Mouse (Mus musculus) layer of hippocampus, adult 18-20 months (tissue): ENCODE measurements around the gene Asb17. TPM values are rescaled to one million over a fixed set of nuclear protein-coding genes. Genes with fewer than 3 reads are reported as not detected.
"Not testable (repeated sequence)": the region's sequence is repeated elsewhere in the genome, so short reads cannot be mapped to it uniquely, and the experiment has no call there.

Experiments used
- DNase-seq, 2 experiments: peaks; one replicate each; pipeline ENCODE4 v3.0.0; 2022; ENCODE audit warnings: low spot score in 2 of 2
- long read RNA-seq: library from polyadenylated mRNA; stranded (forward); transcript quantifications from one replicate; pipeline ENCODE4 v2.0.0, GENCODE M21; 2021
- total RNA-seq, 2 experiments: library from RNA; stranded (reverse); gene quantifications; 2 replicates each; pipeline ENCODE4 v1.2.3; 2021

Asb17 gene
- total RNA-seq, result not detected
- long read RNA-seq, result 0 reads

DNA sequence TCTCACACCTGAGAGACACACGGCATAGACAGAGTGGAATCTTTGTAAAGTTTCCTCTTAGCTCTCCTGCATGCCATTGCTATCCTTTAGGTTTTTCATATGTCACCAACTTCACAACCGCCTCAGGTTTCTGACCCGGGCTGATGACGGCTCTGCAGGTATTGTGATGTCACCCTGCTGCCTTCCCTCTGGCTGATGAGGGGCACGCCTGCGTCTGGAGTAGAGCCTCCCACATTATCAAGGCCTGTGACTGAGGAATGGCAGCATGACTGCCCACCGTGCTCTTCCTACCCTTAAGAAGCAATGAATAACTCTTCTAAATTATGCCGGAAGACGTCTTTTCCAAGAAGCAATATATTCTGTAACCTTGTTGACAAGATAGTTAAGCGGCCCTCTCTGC is at the start of gene Asb17:
TSS of gene Asb17 (plus strand) at position 180 of the 400 bp plus-strand sequence.
- DNase-seq, result no peak

DNA sequence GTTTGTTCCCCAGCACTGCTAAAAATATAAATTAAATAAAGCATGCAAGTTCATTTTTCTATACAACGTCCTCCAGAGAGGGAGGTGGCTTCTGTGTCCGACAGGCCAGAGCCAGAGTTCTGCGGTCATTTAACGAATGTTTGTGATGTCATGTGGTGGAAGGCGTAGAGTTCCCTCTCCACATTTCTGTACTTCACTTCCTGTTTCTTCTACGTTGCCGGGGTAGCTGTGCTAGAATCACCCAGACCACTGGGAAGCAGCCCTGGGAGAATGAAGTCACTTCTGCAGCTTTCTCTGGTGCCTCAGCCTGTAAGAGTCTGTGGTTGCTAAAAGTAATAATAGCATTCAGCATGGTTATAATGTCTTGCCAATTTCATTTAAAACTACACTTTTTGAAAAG is 46.4 kb upstream of the Asb17 start:
- no peak for DNase-seq

DNA sequence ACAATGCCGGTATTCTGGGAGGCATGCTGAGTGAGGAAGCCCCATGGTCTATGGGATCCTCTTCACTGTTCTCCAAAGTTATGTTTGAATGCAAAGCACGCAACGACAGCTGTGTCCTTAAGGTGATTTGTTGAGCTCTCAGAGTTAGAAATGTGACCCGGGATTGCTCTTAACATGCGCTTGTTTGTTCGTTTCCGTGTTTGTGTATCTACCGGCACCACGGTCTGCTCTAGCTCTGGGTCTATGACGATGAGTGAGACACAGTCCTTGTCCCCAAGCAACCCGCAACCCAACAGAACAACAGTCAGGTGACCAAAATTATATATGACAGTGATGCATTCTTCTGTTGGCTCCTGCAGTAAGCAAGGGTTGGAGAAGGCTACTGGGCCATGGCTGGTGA is 44.4 kb upstream of the Asb17 start:
- no peak for DNase-seq

GRCm38 (mm10) chr3:153800690-153801089 is 43.3 kb upstream of the Asb17 start:
- DNase-seq, result no peak

DNA sequence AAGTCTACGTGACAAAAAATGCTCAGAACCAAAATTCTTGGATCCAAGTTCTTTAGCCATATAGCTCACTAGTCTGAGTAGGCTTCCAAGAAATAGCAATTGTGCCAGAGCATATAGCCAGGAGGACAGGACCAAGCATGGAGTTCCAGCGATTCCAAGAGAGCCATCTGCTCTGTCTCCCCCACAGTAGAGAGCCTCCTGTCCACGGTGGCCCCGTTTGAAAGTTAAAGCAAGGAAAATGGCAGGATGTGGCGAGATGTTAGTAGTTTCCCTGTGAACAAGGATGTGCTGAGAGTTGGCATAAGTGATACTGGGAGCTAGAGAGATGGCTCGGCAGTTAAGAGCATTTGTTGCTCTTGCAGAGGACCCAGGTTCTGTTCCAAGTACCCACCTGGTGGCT is 42.5 kb upstream of the Asb17 start:
- DNase-seq, result no peak

GRCm38 (mm10) chr3:153802640-153803039 is 41.4 kb upstream of the Asb17 start:
- no peak for DNase-seq

DNA sequence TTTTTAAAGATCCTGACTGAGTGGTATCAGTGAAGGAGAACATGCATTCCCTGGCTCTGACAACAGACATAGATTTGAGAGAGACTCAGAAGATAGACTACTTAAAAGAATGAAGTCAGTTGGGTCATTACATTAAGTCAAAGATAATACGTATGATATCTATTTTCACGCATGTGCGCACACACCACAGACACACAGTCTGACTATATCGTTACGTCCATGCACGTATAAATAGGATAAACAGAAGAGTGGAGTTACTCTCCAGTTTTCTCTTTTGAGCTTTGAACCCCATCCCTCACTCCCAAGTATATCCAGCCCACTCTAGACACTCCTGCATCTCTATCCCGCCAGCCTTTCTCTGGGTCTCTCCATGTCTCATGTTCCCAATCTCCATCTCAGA is 40.0 kb upstream of the Asb17 start:
- DNase-seq, result no peak

GRCm38 (mm10) chr3:153806077-153806772 is 37.8 kb upstream of the Asb17 start:
- peak; percentile 90 to 99 for DNase-seq

- no peak for DNase-seq
These were observed 37.1 kb upstream of the Asb17 start for GRCm38 (mm10) chr3:153806773-153807443.

DNA sequence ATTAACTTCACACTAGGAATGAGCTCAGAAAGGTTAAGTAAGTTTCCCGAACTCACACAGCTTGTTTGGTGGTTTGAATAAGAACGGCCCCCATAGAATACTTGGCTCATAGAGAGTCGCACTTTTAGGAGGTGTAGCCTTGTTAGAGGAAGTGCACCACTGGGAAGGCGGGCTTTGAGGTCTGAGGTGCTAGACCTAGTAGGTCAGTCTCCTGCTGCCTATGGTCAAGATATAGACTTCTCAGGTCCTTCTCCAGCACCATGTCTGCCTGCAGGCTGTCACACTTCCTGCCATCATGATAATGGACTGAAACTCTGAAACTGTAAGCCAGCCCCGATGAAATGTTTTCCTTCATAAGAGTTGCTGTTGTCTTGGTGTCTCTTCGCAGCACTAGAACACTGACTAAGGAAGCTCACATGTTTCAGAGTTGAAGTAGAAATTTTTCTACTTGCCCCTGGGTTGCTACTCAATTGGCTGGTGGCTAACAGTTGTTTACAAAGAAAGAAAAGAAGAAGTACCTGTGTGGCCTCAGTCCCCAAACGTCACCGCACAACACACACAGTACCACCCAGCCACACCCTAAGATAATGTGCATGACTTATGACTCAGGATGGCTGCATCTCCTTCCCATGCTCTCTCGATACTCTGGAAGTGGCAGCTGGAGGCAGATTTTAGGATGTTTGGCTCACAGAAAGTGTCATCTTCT is 36.4 kb upstream of the Asb17 start:
- no peak for DNase-seq

- DNase-seq, result no peak
These were observed 35.6 kb upstream of the Asb17 start for GRCm38 (mm10) chr3:153808406-153808805.

GRCm38 (mm10) chr3:153814026-153814425 is 30.0 kb upstream of the Asb17 start:
- no peak for DNase-seq

DNA sequence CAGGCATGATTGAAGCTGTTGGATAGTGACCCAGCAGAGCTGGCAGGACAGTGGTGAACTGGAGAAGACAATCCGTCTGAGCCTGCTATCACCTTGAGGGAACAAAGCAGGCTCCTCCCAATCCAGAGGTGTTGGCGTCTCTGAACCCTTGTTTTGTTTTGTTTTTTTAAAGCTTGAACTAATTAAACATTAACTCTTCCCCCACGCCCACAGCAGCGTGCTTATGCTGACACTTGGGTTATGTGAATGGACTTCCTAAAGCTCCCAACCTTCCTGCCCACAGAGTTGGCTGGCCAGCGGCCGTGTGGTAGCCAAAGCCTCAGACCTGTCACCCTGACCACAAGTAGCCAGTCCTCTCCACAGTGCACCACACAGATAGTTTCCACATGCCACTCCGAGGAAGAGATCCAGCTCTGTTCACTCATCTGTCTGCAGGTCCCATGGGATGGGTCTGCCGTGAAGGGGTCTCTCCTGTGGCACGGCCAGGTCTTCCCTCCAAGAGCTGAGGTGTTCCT is 26.6 kb upstream of the Asb17 start:
- DNase-seq, result no peak

DNA sequence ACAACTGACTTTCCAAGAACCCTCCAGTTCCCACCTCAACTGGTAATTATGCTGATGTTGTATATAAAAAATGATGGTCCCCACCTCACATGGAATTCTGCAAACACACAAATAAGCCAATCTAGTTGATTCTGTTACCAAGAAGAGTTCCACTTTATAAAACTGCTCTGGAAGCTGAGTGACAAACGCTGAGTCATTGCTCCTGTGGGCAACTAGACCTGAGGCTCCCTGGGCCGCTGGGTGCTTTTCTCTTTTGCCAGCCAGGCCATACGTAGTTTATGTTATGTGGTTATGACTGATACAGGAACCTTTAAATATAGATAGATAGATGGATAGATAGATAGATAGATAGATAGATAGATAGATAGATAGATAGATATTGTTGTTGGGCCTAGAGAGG is 25.3 kb upstream of the Asb17 start:
- no peak for DNase-seq

DNA sequence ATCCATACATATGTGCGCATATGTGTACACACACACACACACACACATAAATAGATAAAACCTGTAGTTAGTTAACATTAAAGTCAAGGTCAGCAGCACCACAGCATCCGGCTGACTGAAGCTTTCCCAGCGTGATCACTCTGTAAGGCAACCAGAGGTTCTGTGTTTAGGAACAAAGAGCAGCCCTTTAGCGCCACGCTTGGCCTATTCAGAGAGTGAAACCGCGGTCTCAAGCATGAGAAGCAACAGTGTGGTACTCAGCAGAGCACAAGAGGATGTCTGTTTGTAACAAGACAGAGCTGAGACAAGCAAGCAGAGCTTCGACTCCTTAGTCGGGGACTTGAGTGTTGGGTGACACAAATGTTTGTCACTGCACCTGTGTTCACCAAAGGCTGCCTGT is 24.6 kb upstream of the Asb17 start:
- DNase-seq, result no peak

GRCm38 (mm10) chr3:153823671-153824515 is 20.1 kb upstream of the Asb17 start:
- DNase-seq, result no peak

DNA sequence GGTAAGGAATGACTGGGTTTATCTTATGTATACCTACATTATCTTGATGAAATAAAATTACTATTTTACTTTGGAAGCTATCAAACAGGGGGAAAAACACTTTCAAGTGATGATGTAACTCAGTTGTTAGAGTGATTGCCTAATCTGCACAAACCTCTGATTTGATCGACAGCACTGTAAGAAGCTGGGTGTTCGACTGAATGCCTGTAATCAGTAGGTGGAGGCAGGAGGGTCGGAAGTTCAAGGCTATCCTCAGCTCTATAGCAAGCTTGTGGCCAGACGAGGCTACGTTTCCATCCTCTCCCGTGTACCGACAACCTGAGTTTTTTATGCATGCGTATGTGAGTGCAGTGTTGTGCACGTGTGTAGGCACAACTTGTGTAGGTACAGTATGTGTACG is 18.8 kb upstream of the Asb17 start:
- DNase-seq, result no peak

DNA sequence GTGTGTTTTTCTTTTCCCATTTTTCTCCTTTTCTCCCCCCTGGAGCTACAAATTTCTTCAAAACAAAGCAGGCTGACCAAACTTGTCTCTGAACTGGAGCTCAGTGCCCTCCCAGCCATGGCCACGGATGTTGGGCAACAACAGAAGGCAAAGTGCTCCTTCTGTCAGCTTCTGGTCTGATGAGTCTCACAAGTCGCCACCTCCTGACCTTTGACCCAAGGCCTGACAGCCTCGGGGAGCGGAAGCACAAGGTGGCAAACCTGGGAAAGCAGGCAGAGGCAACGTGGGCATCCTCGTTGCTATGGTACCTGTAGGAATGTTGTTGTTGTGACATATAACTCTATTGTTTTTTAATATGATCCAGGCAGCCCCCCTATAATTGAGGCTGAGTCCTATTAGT is 17.4 kb upstream of the Asb17 start:
- no peak for DNase-seq

DNA sequence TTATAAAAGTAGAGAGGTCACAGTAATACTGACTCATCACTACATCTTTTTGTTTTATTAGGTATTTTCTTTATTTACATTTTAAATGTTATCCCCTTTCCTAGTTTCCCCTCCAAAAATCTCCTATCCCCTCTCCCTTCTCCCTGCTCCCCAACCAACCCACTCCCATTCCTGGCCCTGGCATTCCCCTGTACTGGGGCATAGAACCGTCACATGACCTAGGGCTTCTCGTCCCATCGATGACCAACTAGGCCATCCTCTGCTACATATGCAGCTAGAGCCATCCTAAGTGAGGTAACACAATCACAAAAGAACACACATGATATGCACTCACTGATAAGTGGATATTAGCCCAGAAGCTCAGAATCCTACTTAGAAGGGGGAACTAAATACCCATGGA is 14.2 kb upstream of the Asb17 start:
- DNase-seq, result not testable (repeated sequence)

GRCm38 (mm10) chr3:153831014-153831872 is 12.8 kb upstream of the Asb17 start:
- no peak for DNase-seq
